Mouse (Mus musculus): ENCODE results near the gene Pax3. TPM values are rescaled to one million over a fixed set of nuclear protein-coding genes. Genes with fewer than 3 reads are reported as not detected.

The Pax3 gene
- total RNA-seq, 2 experiments from 2014 or later = 0.06 TPM; not detected in 1

GRCm38 (mm10) chr1:78200191-78200590 lies 3.3 kb upstream of the Pax3 start:
- DNase-seq (ENCODE audit: low spot score) = no peak
- intact Hi-C loops (cut with DNase I) = no loop called here

GRCm38 (mm10) chr1:78199221-78199620 lies 2.3 kb upstream of the Pax3 start:
- no peak for DNase-seq (ENCODE audit: low spot score)
- intact Hi-C loops (cut with DNase I) = no loop called here

GRCm38 (mm10) chr1:78198319-78198940 lies 1.5 kb upstream of the Pax3 start:
- DNase-seq (ENCODE audit: low spot score) = no peak
- intact Hi-C loops (cut with DNase I) = no loop called here

- no peak for DNase-seq (ENCODE audit: low spot score)
- intact Hi-C loops (cut with DNase I) = no loop called here
Measured at GRCm38 (mm10) chr1:78197351-78198234, 659 bp upstream of the Pax3 start.

GRCm38 (mm10) chr1:78195771-78196712 lies 892 bp downstream of the Pax3 start:
- intact Hi-C loops (cut with DNase I) = no loop called here
- DNase-seq (ENCODE audit: low spot score) = no peak

- no peak for DNase-seq (ENCODE audit: low spot score)
- intact Hi-C loops (cut with DNase I) = no loop called here
Measured at GRCm38 (mm10) chr1:78195145-78195544, 1.8 kb downstream of the Pax3 start.

- DNase-seq (ENCODE audit: low spot score) = no peak
- intact Hi-C loops (cut with DNase I) = no loop called here
Measured at GRCm38 (mm10) chr1:78194381-78195047, 2.4 kb downstream of the Pax3 start.

- DNase-seq (ENCODE audit: low spot score) = no peak
- intact Hi-C loops (cut with DNase I) = no loop called here
Measured at GRCm38 (mm10) chr1:78193465-78193991, 3.4 kb downstream of the Pax3 start.

- DNase-seq (ENCODE audit: low spot score) = no peak
- intact Hi-C loops (cut with DNase I) = no loop called here
Measured at GRCm38 (mm10) chr1:78192746-78193464, 4.0 kb downstream of the Pax3 start.

GRCm38 (mm10) chr1:78192217-78192735 lies 4.7 kb downstream of the Pax3 start:
- intact Hi-C loops (cut with DNase I) = no loop called here
- no peak for DNase-seq (ENCODE audit: low spot score)

- DNase-seq (ENCODE audit: low spot score) = no peak
- intact Hi-C loops (cut with DNase I) = no loop called here
Measured at GRCm38 (mm10) chr1:78191761-78192160, 5.2 kb downstream of the Pax3 start.

GRCm38 (mm10) chr1:78191331-78191730 lies 5.6 kb downstream of the Pax3 start:
- intact Hi-C loops (cut with DNase I) = no loop called here

GRCm38 (mm10) chr1:78190386-78191111 lies 6.4 kb downstream of the Pax3 start:
- intact Hi-C loops (cut with DNase I) = no loop called here
- DNase-seq (ENCODE audit: low spot score) = no peak

More at GRCm38 (mm10) chr1:78191331-78191730, 5.6 kb downstream of the Pax3 start:
- DNase-seq (ENCODE audit: low spot score) = no peak

- DNase-seq (ENCODE audit: low spot score) = no peak
- intact Hi-C loops (cut with DNase I) = no loop called here
Measured at GRCm38 (mm10) chr1:78189501-78190345, 7.2 kb downstream of the Pax3 start.

GRCm38 (mm10) chr1:78189016-78189415 lies 7.9 kb downstream of the Pax3 start:
- DNase-seq (ENCODE audit: low spot score) = no peak
- intact Hi-C loops (cut with DNase I) = no loop called here

- no peak for DNase-seq (ENCODE audit: low spot score)
- intact Hi-C loops (cut with DNase I) = no loop called here
Measured at GRCm38 (mm10) chr1:78188299-78188698, 8.6 kb downstream of the Pax3 start.

- no peak for DNase-seq (ENCODE audit: low spot score)
- intact Hi-C loops (cut with DNase I) = no loop called here
Measured at GRCm38 (mm10) chr1:78187788-78188173, 9.2 kb downstream of the Pax3 start.

Measured in heart, postnatal 25 days (tissue).